Mouse (Mus musculus) layer of hippocampus, adult 9-11 months (tissue): Measurements from ENCODE around the gene Barhl1.

Experiments used
- DNase-seq: peaks from one replicate; pipeline ENCODE4 v3.0.0; 2022

Gene Barhl1

DNA sequence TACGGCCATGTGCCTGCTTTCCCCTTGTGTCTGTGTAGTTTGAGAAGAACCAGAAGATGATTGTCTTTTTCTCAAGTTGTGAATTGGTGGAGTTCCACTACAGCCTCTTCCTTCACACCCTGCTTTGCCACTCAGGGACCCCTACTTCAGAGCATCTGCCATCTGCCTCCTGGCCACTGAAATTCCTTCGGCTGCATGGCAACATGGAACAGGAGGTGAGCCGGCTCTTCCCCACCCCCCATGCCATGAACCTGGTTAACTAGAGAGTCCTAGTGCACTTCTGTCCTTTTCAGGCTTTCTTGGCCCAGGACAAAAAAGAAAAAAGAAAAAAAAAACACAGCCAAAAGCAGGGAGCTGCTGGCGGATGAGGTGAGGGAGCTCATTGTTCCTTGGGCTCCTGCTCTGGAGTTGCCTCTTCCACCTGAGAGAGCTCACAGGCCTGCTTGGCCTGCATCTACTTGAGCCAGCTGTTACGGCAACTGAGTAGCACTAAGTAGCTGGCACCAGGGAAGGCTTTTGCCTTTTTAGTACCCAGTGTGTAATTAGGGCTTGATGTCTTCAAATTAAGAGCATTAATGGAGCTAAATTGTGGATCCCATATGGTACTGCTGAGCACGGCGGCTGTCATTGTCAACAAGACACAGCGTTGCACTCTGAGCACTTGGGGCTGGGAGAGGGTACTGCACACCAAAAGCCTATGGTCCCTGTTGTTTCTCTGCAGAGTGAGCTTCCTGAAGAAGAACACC is 55.6 kb downstream of the Barhl1 start:
- DNase-seq: no peak

DNA sequence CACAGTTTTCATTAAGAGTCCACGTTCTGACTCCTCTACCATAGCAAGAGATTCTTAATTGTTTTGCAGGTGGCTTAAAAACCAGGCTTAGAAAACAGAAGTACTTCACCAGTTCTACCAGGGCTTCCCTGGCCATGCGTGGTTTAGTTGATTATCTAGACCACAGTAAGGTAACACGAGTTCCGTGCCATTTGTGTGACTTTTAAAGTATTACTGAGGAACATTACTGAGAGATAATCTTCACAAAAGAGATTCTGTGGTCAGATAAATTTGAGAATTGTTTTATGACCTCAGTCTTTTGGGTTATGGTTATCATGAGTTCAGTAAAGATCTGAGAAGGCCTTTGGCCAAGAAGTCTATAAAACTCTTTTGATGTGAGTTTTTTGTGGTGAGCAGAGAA is 57.2 kb downstream of the Barhl1 start:
- no peak for DNase-seq
